Mouse (Mus musculus) limb, embryonic 10.5 days (tissue): ENCODE results near the gene Fsd2. TPM values are rescaled to one million over a fixed set of nuclear protein-coding genes. Genes with fewer than 3 reads are reported as not detected.
A peak's percentile ranks its signal among the peaks of the same experiment; 100 is the strongest.

Source experiments
- DNase-seq: peaks from one replicate; pipeline ENCODE4 v3.0.0-alpha.2; 2017; ENCODE audit warnings: low spot score
- H3K27ac ChIP-seq: fragments of 300-500 bp; sonication (generic); 2 replicates; pipeline ENCODE4 v1.5.1; 2016; ENCODE audit warnings: mild to moderate bottlenecking
- H3K27me3 ChIP-seq: fragments of 300-500 bp; sonication (generic); 2 replicates; pipeline ENCODE4 v1.6.1; 2016; ENCODE audit warnings: low read depth, mild to moderate bottlenecking; ENCODE audit not compliant: poor library complexity, severe bottlenecking
- H3K36me3 ChIP-seq: fragments of 300-500 bp; sonication (generic); 2 replicates; pipeline ENCODE4 v1.6.1; 2016; ENCODE audit warnings: mild to moderate bottlenecking, moderate library complexity
- H3K4me1 ChIP-seq: fragments of 300-500 bp; sonication (generic); 2 replicates; pipeline ENCODE4 v1.6.1; 2016
- H3K4me3 ChIP-seq: fragments of 300-500 bp; sonication (generic); 2 replicates; pipeline ENCODE4 v1.5.1; 2016; ENCODE audit warnings: mild to moderate bottlenecking, moderate library complexity
- H3K9me3 ChIP-seq: fragments of 300-500 bp; sonication (generic); replicated peaks from 2 replicates; pipeline ENCODE4 v1.6.1; 2016; ENCODE audit warnings: mild to moderate bottlenecking
- WGBS: fragments of 180-500 bp; shearing (Covaris S2); methylation state at CpG from one replicate; pipeline ENCODE4 v1.1.7; 2016; 5-methylcytosine and 5-hydroxymethylcytosine counted together
- microRNA counts: library from miRNA; unstranded; fragments of <30 nt; microRNA quantifications from one replicate; lab custom pipeline; 2017
- polyA plus RNA-seq: library from polyadenylated mRNA; unstranded; fragments of >200 nt; fragmentation: Nextera tagmentation; extraction: Ambion mirVana; gene quantifications from 2 replicates; pipeline ENCODE4 v1.2.1, GENCODE M21; 2016

The Fsd2 gene
- polyA plus RNA-seq, 1 experiment from 2014 or later = 0.15 TPM

GRCm38 (mm10) chr7:81523008-81523662, 43.6 kb downstream of the Fsd2 start:
- Histone ChIP-seq H3K36me3 (peaks cover 35% of the 10 kb centered on the region), H3K4me3 (peak overlapping the region; percentile 71), H3K27ac (peak overlapping the region; percentile 96), H3K4me1 (peaks cover 17% of the 10 kb centered on the region), H3K9me3 (no peaks in the 10 kb centered on the region), H3K27me3 (no peaks in the 10 kb centered on the region)
- under 1% methylated on average over 31 of the region's 31 CpGs for WGBS
- peak; percentile 96 for DNase-seq

GRCm38 (mm10) chr7:81516154-81517030, 50.4 kb downstream of the Fsd2 start:
- WGBS = 73% methylated on average over 6 of the region's 6 CpGs
- Histone ChIP-seq H3K4me1 (0 out of 2 replicates have a peak, but pooled peaks cover 8% of the 10 kb centered on the region), H3K27me3 (peaks cover 6% of the 10 kb centered on the region; the same call in 1 of the 2 replicates), H3K36me3 (no peaks in the 10 kb centered on the region), H3K9me3 (no peaks in the 10 kb centered on the region), H3K27ac (no peak overlapping the region), H3K4me3 (no peak overlapping the region)
- no peak for DNase-seq

- no peak for DNase-seq
- 62% methylated on average over 13 of the region's 13 CpGs for whole genome bisulfite sequencing
- no peaks in the 10 kb centered on the region for H3K36me3 ChIP-seq
- 0 out of 2 replicates have a peak, but pooled peaks cover 8% of the 10 kb centered on the region for H3K4me1 ChIP-seq
- H3K4me3 ChIP-seq = no peak overlapping the region
- H3K9me3 ChIP-seq = no peaks in the 10 kb centered on the region
- no peak overlapping the region for H3K27ac ChIP-seq
- H3K27me3 ChIP-seq = peaks cover 6% of the 10 kb centered on the region; the same call in 1 of the 2 replicates
These were observed 51.7 kb downstream of the Fsd2 start for GRCm38 (mm10) chr7:81514906-81515590.

- 0 out of 2 replicates have a peak, but pooled peaks cover 4% of the 10 kb centered on the region for H3K27me3 ChIP-seq
- no peak overlapping the region for H3K4me3 ChIP-seq
- no peak for DNase-seq
- 83% methylated on average over 2 of the region's 2 CpGs for WGBS
- H3K9me3 ChIP-seq = no peaks in the 10 kb centered on the region
- no peak overlapping the region for H3K27ac ChIP-seq
- H3K4me1 ChIP-seq = no peaks in the 10 kb centered on the region
- H3K36me3 ChIP-seq = no peaks in the 10 kb centered on the region
These were observed 65.7 kb downstream of the Fsd2 start for GRCm38 (mm10) chr7:81501050-81501449.

GRCm38 (mm10) chr7:81498181-81498580, 68.6 kb downstream of the Fsd2 start, which contains the start of gene BC048679:
TSS of gene BC048679 (minus strand) at chr7:81498281.
- WGBS = 72% methylated on average over 7 of the region's 7 CpGs
- Histone ChIP-seq H3K9me3 (no peaks in the 10 kb centered on the region), H3K27me3 (peaks cover 32% of the 10 kb centered on the region), H3K4me3 (no peak within 1 kb of the TSS), H3K4me1 (peaks cover 8% of the 10 kb centered on the region), H3K36me3 (no peaks in the 10 kb centered on the region), H3K27ac (no peak within 1 kb of the TSS)
- DNase-seq = no peak

- Histone ChIP-seq H3K27me3 (peaks cover 43% of the 10 kb centered on the region), H3K9me3 (no peaks in the 10 kb centered on the region), H3K4me3 (no peak overlapping the region), H3K4me1 (peaks cover 11% of the 10 kb centered on the region), H3K27ac (no peak overlapping the region), H3K36me3 (no peaks in the 10 kb centered on the region)
- WGBS = 41% methylated on average over 6 of the region's 6 CpGs
- DNase-seq = no peak
These were observed 69.6 kb downstream of the Fsd2 start for GRCm38 (mm10) chr7:81497171-81497570.

- Histone ChIP-seq H3K4me3 (peak within 1 kb of the TSS; percentile 66), H3K27me3 (peaks cover 50% of the 10 kb centered on the region), H3K36me3 (no peaks in the 10 kb centered on the region), H3K27ac (no peak within 1 kb of the TSS), H3K9me3 (no peaks in the 10 kb centered on the region), H3K4me1 (peaks cover 20% of the 10 kb centered on the region)
- peak; percentile 87 for DNase-seq
- WGBS = under 1% methylated on average over 57 of the region's 57 CpGs
These were observed 73.3 kb downstream of the Fsd2 start, which contains the start of gene Ap3b2 for GRCm38 (mm10) chr7:81493331-81494021. TSS of gene Ap3b2 (minus strand) at chr7:81493925.

- no peaks in the 10 kb centered on the region for H3K36me3 ChIP-seq
- no peak overlapping the region for H3K27ac ChIP-seq
- peaks cover 50% of the 10 kb centered on the region for H3K27me3 ChIP-seq
- no peaks in the 10 kb centered on the region for H3K9me3 ChIP-seq
- no peak overlapping the region for H3K4me3 ChIP-seq
- 52% methylated on average over 9 of the region's 9 CpGs for WGBS
- no peak for DNase-seq
- H3K4me1 ChIP-seq = peaks cover 20% of the 10 kb centered on the region
These were observed 74.1 kb downstream of the Fsd2 start for GRCm38 (mm10) chr7:81492628-81493027.

- no peak overlapping the region for H3K27ac ChIP-seq
- H3K36me3 ChIP-seq = no peaks in the 10 kb centered on the region
- peaks cover 32% of the 10 kb centered on the region for H3K27me3 ChIP-seq
- no peak overlapping the region for H3K4me3 ChIP-seq
- WGBS = 10% methylated on average over 9 of the region's 9 CpGs
- H3K4me1 ChIP-seq = peaks cover 20% of the 10 kb centered on the region
- H3K9me3 ChIP-seq = no peaks in the 10 kb centered on the region
- peak; percentile 40 for DNase-seq
These were observed 77.1 kb downstream of the Fsd2 start for GRCm38 (mm10) chr7:81489649-81490048.

MicroRNA genes within 50 kb of the gene (microRNA counts, 519-probe panel; counts per million panel counts)
- microRNA mmu-miR-1839-3p (lab: Ali Mortazavi, UCI) (684 counts per million, percentile 72 among the panel's probes with 10 or more counts), microRNA mmu-miR-1839-5p (lab: Ali Mortazavi, UCI) (684 counts per million, percentile 72 among the panel's probes with 10 or more counts)

Other genes with a start within 250 kb of the Fsd2 start
- gene Rps17, start 221.7 kb downstream of the Fsd2 start, polyA plus RNA-seq = 1,200 and 1,332 TPM in 2 replicates
- gene Cpeb1, start 111.5 kb downstream of the Fsd2 start, polyA plus RNA-seq = 0.08 TPM in 1 of 2 replicates, not detected in the other
- 0.08 and 0.10 TPM in 2 replicates for gene Ap3b2, start 73.0 kb downstream of the Fsd2 start, polyA plus RNA-seq
- gene BC048679, start 68.7 kb downstream of the Fsd2 start, polyA plus RNA-seq = not detected in 2 replicates
- 2.6 and 2.7 TPM in 2 replicates for gene Whamm, start 4.3 kb upstream of the Fsd2 start, polyA plus RNA-seq
- gene Homer2, start 140.6 kb upstream of the Fsd2 start, polyA plus RNA-seq = 14.3 and 23.3 TPM in 2 replicates
- gene Ramac, start 196.0 kb upstream of the Fsd2 start, polyA plus RNA-seq = 111 TPM in 2 replicates
- gene 3110040N11Rik, start 222.5 kb upstream of the Fsd2 start, polyA plus RNA-seq = 50.7 and 53.3 TPM in 2 replicates